Mouse (Mus musculus): ENCODE measurements at regions not wholly inside any gene's neighbourhood (a gene's known extent, or its start where the extent isn't known, plus 50 kb on each side); places are given as distances from the start of the nearest gene placed in this dataset.

DNA sequence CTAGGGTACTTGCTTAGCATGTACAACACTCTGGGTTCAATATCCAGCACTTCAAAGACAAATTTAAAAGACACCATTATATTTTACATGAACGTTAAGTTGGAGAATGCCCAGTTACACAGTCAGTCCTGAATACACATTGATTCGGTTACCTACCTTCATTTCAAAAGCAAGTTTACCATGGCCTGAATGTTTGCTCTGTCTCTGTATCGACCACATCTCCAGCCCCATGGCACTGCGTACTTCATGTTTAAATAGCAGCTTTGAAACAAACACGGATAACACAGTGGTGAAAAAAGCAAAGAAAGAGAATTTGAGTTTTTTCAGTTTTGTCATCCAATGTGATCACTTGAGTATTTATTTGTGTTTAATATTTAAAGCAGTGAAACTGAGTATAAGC, 254.1 kb upstream of the Plxna2 start:
- Histone ChIP-seq H3K4me1 (no peaks in the 10 kb centered on the region), H3K4me3 (no peak overlapping the region), H3K36me3 (no peaks in the 10 kb centered on the region), H3K9me3 (no peaks in the 10 kb centered on the region), H3K27ac (replicated peaks) (no peak overlapping the region), H3K4me2 (no peak overlapping the region), H3K27me3 (replicated peaks) (no peaks in the 10 kb centered on the region), H3K9ac (no peak overlapping the region)
- 79% methylated on average over 5 of the region's 5 CpGs for WGBS
- no peak for ATAC-seq (ENCODE audit: extremely low read depth, insufficient number of reproducible peaks, low FRiP score, low TSS enrichment)

DNA sequence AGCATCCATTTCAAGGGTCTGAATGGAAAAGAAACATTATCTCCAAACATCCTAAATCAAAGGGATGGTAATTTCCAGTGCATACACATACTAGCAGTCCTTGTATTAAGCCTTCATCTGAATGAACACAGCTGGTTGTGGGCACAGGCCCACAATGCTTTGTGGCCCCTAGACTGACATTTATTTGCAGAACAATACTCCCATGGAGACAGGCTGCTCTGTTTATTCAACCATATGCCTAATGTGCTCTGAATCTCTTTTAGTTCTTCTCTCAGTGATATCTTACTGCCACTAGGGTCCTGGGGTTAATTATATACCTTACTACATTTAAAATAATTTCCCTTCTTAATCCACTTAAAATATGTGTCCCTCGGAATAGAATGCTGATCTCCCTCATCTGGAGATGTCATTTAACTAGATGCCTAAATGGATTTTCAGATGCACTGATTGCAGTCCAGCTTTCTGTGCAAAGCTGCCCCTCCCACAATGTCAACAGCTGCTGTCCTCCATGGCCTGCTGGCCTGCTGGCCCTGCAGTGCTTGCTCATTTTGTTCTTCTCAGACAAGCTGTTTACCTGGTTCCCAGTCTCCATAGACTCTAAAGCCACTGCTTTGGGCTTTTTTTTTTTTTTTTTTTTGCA, 254.8 kb upstream of the Plxna2 start:
- Histone ChIP-seq H3K27me3 (replicated peaks) (no peaks in the 10 kb centered on the region), H3K4me3 (no peak overlapping the region), H3K9ac (no peak overlapping the region), H3K36me3 (no peaks in the 10 kb centered on the region), H3K27ac (replicated peaks) (no peak overlapping the region), H3K4me2 (no peak overlapping the region), H3K9me3 (no peaks in the 10 kb centered on the region), H3K4me1 (no peaks in the 10 kb centered on the region)
- WGBS, result 43% methylated on average over 1 of the region's 1 CpGs
- no peak for ATAC-seq (ENCODE audit: extremely low read depth, insufficient number of reproducible peaks, low FRiP score, low TSS enrichment)

DNA sequence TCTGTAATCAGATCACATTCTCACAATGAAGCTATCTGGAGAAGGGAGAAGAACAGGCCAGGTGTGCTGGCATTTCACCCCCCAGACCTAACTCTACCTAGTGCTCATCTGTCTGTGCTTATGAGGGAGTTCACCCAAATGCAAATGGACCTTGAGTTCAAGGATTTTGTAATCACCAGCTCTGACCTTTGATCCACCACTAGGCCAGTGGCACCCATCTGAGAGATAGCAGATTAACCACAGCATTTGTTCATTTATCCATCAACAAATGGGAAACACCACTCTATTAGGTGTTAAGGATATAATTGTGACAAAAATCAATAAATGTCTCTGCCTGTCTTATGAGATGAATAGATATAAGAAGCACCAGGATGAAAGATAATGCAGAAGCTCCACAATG, 255.7 kb upstream of the Plxna2 start:
- H3K9me3 ChIP-seq, result no peaks in the 10 kb centered on the region
- H3K9ac ChIP-seq, result no peak overlapping the region
- no peak overlapping the region for H3K4me2 ChIP-seq
- no peaks in the 10 kb centered on the region for H3K36me3 ChIP-seq
- H3K4me3 ChIP-seq, result no peak overlapping the region
- no peaks in the 10 kb centered on the region for H3K4me1 ChIP-seq
- ATAC-seq (ENCODE audit: extremely low read depth, insufficient number of reproducible peaks, low FRiP score, low TSS enrichment), result no peak
- H3K27me3 ChIP-seq (replicated peaks), result no peaks in the 10 kb centered on the region
- H3K27ac ChIP-seq (replicated peaks), result no peak overlapping the region

DNA sequence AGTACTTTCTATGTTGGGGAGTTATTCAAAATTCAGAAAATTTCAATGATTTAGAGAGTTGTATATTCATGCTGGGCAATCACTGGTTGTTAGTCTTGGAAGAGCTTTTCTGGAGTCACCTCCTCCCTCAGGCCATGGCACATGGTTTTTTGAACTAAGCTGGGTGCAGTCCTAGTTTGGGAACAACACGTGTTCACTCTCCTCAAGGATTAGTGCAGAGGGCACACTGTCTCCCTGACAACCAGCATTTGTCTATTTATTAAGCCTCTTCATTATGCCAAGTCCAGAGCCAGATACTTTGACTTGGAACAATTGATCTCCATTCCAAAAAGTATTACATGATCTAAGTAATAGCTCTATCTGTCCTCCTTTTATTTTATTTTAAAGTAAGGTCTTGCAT, 256.7 kb upstream of the Plxna2 start:
- H3K9me3 ChIP-seq, result no peaks in the 10 kb centered on the region
- H3K4me1 ChIP-seq, result no peaks in the 10 kb centered on the region
- no peaks in the 10 kb centered on the region for H3K36me3 ChIP-seq
- no peak for ATAC-seq (ENCODE audit: extremely low read depth, insufficient number of reproducible peaks, low FRiP score, low TSS enrichment)
- H3K4me3 ChIP-seq, result no peak overlapping the region
- 55% methylated on average over 1 of the region's 1 CpGs for WGBS
- no peak overlapping the region for H3K9ac ChIP-seq
- H3K4me2 ChIP-seq, result no peak overlapping the region
- H3K27ac ChIP-seq (replicated peaks), result no peak overlapping the region
- no peaks in the 10 kb centered on the region for H3K27me3 ChIP-seq (replicated peaks)

DNA sequence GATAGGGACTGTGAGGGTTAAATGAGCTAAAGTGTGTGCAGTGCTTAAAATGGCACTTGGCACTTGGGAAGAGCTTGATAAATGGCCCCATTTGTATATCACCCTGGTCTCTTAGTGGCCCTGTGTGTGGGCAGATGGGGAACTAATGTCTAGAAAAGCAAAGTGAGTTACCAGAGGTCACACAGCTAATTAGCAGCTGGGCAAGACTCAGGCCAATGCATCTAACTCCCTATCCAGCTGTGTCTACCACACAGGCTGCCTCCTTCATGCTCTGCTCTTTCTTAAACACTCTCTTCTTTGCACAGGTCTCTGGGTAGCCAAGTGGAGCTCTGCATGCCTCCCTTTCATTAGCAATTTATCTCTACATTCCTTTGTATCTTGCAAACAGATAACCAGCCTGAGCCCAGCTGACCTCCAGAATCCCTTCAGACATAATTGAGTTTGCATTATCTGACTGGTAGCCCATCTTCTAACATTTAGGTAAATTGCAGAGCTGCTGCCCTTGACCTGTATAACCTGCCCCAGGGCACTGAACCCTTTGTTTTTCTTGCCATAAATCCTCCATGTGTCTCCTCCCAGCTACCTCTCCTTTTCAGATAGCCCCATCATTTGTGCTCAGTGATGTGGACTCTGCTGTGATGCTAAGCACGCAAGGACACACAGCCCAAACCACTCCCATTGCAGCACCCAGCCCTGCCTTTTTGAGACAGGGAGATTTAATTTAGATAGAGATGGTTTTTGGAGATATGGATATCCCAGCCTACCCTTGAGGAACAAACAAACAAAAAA, 263.5 kb upstream of the Plxna2 start:
- Histone ChIP-seq H3K4me2 (no peak overlapping the region), H3K4me3 (no peak overlapping the region), H3K36me3 (no peaks in the 10 kb centered on the region), H3K9ac (no peak overlapping the region), H3K4me1 (peaks cover 5% of the 10 kb centered on the region), H3K9me3 (no peaks in the 10 kb centered on the region), H3K27me3 (replicated peaks) (no peaks in the 10 kb centered on the region), H3K27ac (replicated peaks) (no peak overlapping the region)
- WGBS, result 74% methylated on average over 1 of the region's 1 CpGs
- ATAC-seq (ENCODE audit: extremely low read depth, insufficient number of reproducible peaks, low FRiP score, low TSS enrichment), result no peak

DNA sequence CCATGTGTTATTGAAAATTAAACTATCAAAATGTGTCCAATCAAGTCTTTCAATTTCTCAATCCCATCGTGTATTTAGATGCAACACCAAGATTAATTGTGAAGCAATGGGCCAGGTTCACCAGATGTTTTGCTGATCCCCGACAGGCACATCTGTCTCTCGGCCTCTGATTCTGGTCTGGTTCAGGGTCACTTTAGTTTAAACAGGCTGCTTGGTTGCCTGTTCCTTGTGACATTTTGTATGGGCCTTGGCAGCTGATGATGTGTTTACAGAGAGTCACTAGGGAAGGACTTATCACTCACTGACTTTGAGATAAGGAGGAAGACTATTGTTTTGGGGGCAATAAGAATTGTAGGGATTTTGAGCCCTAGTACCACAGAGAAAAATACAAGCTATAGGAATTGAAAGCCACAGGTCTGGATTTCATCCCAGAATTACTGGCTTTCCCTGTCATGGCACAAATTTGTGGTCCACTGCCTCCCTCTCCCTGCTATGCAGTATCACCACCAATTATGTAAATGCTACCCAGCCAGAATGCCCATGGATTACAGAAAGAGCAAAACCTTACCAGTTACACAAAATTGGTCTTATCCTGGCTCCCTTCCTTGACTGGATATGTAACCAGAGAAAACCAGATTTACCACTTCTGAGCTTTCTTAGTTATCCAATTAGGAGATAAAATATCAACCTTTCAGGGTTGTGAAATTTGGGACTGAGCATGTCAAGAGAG, 272.5 kb upstream of the Plxna2 start:
- no peaks in the 10 kb centered on the region for H3K36me3 ChIP-seq
- no peaks in the 10 kb centered on the region for H3K4me1 ChIP-seq
- H3K4me3 ChIP-seq, result no peak overlapping the region
- H3K4me2 ChIP-seq, result no peak overlapping the region
- 29% methylated on average over 3 of the region's 3 CpGs for WGBS
- no peak overlapping the region for H3K27ac ChIP-seq (replicated peaks)
- peaks cover 14% of the 10 kb centered on the region for H3K27me3 ChIP-seq (replicated peaks)
- ATAC-seq (ENCODE audit: extremely low read depth, insufficient number of reproducible peaks, low FRiP score, low TSS enrichment), result no peak
- no peak overlapping the region for H3K9ac ChIP-seq
- H3K9me3 ChIP-seq, result no peaks in the 10 kb centered on the region

DNA sequence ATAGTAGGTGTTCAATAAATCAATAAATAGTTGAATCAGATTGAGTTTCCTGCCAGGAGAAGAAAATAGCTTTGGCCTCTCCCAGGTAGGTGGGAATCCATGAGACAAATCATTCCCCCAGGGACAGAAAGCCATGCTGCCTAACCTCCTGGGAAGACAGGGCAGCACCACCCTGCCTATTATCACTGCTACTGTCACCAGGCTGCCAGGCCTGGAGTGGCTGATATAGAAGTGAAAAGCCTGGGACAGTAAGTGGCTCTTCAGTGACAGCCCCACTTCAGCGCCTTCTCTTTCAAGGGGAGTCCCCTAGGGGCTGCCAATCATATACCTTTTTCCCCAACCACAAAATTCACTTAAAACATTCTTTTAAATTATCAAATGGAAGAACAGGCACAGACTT, 275.4 kb upstream of the Plxna2 start:
- Histone ChIP-seq H3K4me2 (no peak overlapping the region), H3K27me3 (replicated peaks) (peaks cover 34% of the 10 kb centered on the region), H3K36me3 (no peaks in the 10 kb centered on the region), H3K4me1 (no peaks in the 10 kb centered on the region), H3K27ac (replicated peaks) (no peak overlapping the region), H3K9me3 (no peaks in the 10 kb centered on the region), H3K4me3 (no peak overlapping the region), H3K9ac (no peak overlapping the region)
- 31% methylated on average over 1 of the region's 1 CpGs for WGBS
- no peak for ATAC-seq (ENCODE audit: extremely low read depth, insufficient number of reproducible peaks, low FRiP score, low TSS enrichment)

DNA sequence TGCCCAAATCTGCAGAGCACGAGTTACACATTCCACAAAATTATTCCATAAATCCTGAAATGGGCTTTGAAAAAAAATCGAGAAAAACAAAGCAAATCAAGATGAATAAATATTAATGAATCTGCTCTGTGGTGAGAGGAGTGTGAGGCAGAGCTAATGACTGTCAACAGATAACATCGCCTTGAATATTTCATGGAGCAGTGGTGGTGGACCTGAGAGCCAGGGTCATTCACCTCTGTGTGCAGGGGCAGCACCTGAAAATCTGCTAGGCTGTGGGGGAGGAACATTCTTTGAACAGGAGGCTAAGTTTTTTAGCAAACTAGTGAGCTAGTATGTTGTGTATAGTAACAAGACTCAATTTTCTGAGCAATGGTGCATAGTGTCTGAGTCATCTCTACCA, 276.3 kb upstream of the Plxna2 start:
- ATAC-seq (ENCODE audit: extremely low read depth, insufficient number of reproducible peaks, low FRiP score, low TSS enrichment), result no peak
- H3K27ac ChIP-seq (replicated peaks), result no peak overlapping the region
- 46% methylated on average over 3 of the region's 3 CpGs for WGBS
- no peaks in the 10 kb centered on the region for H3K9me3 ChIP-seq
- no peak overlapping the region for H3K4me2 ChIP-seq
- no peaks in the 10 kb centered on the region for H3K36me3 ChIP-seq
- no peaks in the 10 kb centered on the region for H3K4me1 ChIP-seq
- H3K27me3 ChIP-seq (replicated peaks), result peaks cover 36% of the 10 kb centered on the region
- no peak overlapping the region for H3K9ac ChIP-seq
- no peak overlapping the region for H3K4me3 ChIP-seq

DNA sequence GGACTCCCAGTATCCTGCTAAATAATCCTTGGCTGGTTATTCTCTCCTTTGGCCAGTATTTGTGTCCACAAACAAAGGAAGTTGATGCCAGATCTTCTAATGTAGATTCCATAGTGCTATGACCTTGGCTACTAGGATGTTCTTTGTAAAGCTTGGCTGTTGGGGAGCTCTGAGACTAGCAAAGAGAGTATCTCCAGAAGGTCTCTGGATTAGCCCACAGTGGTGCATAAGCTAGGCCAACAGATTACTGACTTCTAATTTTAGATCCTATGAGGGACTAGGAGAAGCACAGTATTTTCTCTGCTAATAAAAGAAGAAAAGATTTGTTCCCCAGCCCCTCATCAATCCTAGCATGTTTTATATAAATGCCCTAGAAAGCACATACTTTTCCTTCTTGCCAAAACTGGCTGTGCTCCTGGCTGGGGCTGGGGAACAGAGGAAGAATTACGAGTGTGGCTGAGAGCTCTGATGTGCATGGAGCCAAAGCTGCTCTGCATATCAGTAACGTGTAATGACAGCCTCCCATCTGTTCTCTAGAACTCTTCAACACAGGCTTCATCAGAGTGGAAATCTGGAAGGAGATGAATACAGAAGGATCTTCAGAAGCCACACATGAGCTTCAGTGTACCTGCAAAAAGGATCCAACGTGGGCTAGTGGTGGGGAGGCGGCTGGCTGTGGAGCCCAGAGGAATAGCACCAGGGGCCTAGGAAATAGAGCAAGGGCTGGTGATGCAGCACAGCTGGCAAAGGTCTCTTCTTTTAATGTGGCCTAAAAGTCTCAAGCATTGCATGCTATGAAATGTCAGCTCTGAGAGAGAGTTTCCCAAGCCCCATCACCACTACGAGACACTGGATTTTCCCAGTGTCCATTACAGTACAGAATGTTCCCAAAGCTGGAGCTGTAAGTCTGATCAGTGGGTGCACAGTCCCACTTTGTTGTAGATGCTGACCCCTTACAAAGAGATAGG, 283.0 kb upstream of the Plxna2 start:
- ATAC-seq (ENCODE audit: extremely low read depth, insufficient number of reproducible peaks, low FRiP score, low TSS enrichment), result no peak
- Histone ChIP-seq H3K9ac (no peak overlapping the region), H3K36me3 (no peaks in the 10 kb centered on the region), H3K4me3 (no peak overlapping the region), H3K4me1 (peaks cover 7% of the 10 kb centered on the region; the same call in 1 of the 2 replicates), H3K4me2 (no peak overlapping the region), H3K9me3 (no peaks in the 10 kb centered on the region), H3K27ac (replicated peaks) (no peak overlapping the region), H3K27me3 (replicated peaks) (peaks cover 35% of the 10 kb centered on the region; the same call in 1 of the 2 replicates)
- 60% methylated on average over 5 of the region's 5 CpGs for WGBS

DNA sequence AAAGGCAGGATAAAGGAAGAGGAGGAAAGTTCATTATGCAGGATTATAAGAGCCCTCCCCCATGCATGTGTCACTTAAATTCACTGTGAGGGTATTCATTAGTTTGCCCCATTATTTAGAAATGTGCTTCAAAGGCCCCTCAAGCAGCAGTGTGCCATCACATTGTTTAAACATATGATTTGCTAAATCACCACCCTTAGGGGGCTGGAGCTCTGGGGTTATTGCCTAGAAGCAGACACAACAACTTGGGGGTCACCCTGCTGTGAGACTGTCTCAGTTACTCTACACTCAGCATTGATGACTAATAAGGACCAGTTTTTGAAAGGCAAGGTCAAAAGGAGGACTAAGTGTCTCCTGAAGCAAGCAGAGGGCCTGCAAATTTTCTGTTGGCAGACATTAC, 285.4 kb upstream of the Plxna2 start:
- no peaks in the 10 kb centered on the region for H3K9me3 ChIP-seq
- no peak for ATAC-seq (ENCODE audit: extremely low read depth, insufficient number of reproducible peaks, low FRiP score, low TSS enrichment)
- H3K27ac ChIP-seq (replicated peaks), result no peak overlapping the region
- H3K9ac ChIP-seq, result no peak overlapping the region
- no peak overlapping the region for H3K4me3 ChIP-seq
- no peak overlapping the region for H3K4me2 ChIP-seq
- H3K4me1 ChIP-seq, result peaks cover 7% of the 10 kb centered on the region; the same call in 1 of the 2 replicates
- no peaks in the 10 kb centered on the region for H3K36me3 ChIP-seq
- peaks cover 21% of the 10 kb centered on the region; the same call in 1 of the 2 replicates for H3K27me3 ChIP-seq (replicated peaks)

DNA sequence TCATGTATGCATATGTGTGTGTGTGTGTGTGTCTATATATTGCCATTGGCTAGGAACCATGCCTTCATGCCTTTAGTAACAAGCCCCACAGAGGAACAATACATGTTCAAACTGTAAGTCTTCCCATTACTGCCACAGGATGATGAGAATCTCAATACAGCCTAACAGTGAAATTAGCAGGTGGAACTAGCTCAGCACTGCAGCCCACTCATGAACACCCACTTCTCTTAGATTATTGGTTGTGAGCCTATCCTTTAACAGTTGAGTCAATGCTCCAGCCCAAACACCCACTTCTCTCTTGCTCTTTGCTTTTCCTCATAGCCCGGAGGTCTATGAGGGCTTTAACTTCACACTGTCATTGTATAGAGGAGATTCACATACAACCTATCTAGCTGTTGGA, 287.5 kb upstream of the Plxna2 start:
- ATAC-seq (ENCODE audit: extremely low read depth, insufficient number of reproducible peaks, low FRiP score, low TSS enrichment), result no peak
- Histone ChIP-seq H3K9me3 (no peaks in the 10 kb centered on the region), H3K4me1 (peaks cover 7% of the 10 kb centered on the region; the same call in 1 of the 2 replicates), H3K27me3 (replicated peaks) (peaks cover 8% of the 10 kb centered on the region; the same call in 1 of the 2 replicates), H3K4me3 (no peak overlapping the region), H3K4me2 (no peak overlapping the region), H3K9ac (no peak overlapping the region), H3K27ac (replicated peaks) (no peak overlapping the region), H3K36me3 (no peaks in the 10 kb centered on the region)
- 94% methylated on average over 1 of the region's 1 CpGs for WGBS

Data from heart, embryonic 13.5 days (tissue).